Mouse (Mus musculus): ENCODE results near the gene Olfr698.
"Not testable (repeated sequence)": the region's sequence is repeated elsewhere in the genome, so short reads cannot be mapped to it uniquely, and the experiment has no call there.

DNA sequence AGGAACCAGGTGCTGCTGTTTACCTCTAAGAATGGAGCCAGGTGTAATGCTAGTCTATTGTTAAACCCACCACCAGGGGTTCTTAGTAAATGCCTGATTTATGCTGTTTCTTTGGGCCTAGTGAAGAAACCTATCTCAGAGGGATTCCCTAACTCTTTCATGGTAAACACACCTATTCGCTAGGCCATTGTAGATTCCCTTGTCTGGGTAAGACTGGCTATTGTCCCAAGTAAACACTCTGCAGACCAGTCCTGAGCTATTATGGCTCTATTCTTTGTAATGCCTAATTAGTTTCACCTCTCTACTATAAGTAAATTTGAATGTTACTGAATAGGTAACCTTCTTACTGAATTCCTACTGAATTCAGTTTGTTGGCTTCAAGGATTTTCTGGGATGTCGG, 5.8 kb upstream of the Olfr698 start:
- not testable (repeated sequence) for TF ChIP-seq CTCF (conservative IDR thresholded peaks at IDR 0.05; ENCODE audit: low read length)
- peak; percentile 64; the same call in 1 of the 2 replicates for TF ChIP-seq NANOG (IDR thresholded peaks at IDR 0.05; ENCODE audit: borderline replicate concordance, low read length)

All from E14TG2a.4 (cell line).